Mouse (Mus musculus): Measurements from ENCODE around the gene Scin. TPM values are rescaled to one million over a fixed set of nuclear protein-coding genes. Genes with fewer than 3 reads are reported as not detected.

The Scin gene
- total and polyA plus RNA-seq, 3 experiments: 0.84 to 2.1 (median 1.1) TPM

DNA sequence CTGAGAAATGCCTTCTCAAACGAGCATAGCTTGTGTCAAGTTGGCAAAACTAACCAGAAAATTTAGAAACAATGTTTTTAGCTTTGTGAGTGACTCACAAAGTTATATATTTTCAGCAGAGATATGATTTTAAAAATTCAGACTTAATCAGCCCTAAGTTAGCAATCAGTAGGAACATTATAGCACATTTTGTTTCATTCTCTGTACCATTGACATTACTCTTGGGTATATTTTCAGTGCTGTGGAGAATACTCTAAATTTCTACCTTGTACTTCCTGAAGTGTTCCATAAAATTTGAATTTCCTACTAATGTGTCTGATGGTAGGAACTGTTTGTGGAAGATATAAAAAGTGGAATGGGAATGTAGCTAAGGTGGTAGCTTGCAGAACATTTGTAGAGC is 87.0 kb downstream of the Scin start:
- intact Hi-C loops (cut with DNase I): no loop called here
- Histone ChIP-seq H3K27ac (no peak overlapping the region), H3K9ac (ENCODE audit: low read depth, low read length) (no peak overlapping the region), H3K4me1 (ENCODE audit: control insufficient read depth, insufficient read depth, low read length) (no peaks in the 10 kb centered on the region), H3K79me2 (replicated peaks; ENCODE audit: control insufficient read depth, insufficient read depth, low read length) (no peaks in the 10 kb centered on the region), H3K27me3 (ENCODE audit: control insufficient read depth, insufficient read depth, low read length) (no peaks in the 10 kb centered on the region), H3K4me3 (no peak overlapping the region), H3K36me3 (ENCODE audit: control insufficient read depth, insufficient read depth, low read length) (no peaks in the 10 kb centered on the region)
- TF ChIP-seq EP300 (IDR thresholded peaks at IDR 0.05; ENCODE audit: insufficient read depth, low read depth, low read length) (no peak), CTCF (IDR thresholded peaks at IDR 0.05) (no peak), POLR2A (IDR thresholded peaks at IDR 0.05; ENCODE audit: insufficient read depth, low read depth, low read length) (no peak)
- no peak for DNase-seq
- WGBS: 69% methylated on average over 1 of the region's 1 CpGs

GRCm38 (mm10) chr12:40043816-40044585 is 90.0 kb downstream of the Scin start:
- Histone ChIP-seq H3K27me3 (ENCODE audit: control insufficient read depth, insufficient read depth, low read length) (no peaks in the 10 kb centered on the region), H3K9ac (ENCODE audit: low read depth, low read length) (no peak overlapping the region), H3K79me2 (replicated peaks; ENCODE audit: control insufficient read depth, insufficient read depth, low read length) (no peaks in the 10 kb centered on the region), H3K36me3 (ENCODE audit: control insufficient read depth, insufficient read depth, low read length) (no peaks in the 10 kb centered on the region), H3K4me1 (ENCODE audit: control insufficient read depth, insufficient read depth, low read length) (no peaks in the 10 kb centered on the region), H3K27ac (no peak overlapping the region), H3K4me3 (no peak overlapping the region)
- intact Hi-C loops (cut with DNase I): no loop called here
- WGBS: 83% methylated on average over 8 of the region's 8 CpGs
- no peak for DNase-seq
- TF ChIP-seq EP300 (IDR thresholded peaks at IDR 0.05; ENCODE audit: insufficient read depth, low read depth, low read length) (no peak), POLR2A (IDR thresholded peaks at IDR 0.05; ENCODE audit: insufficient read depth, low read depth, low read length) (no peak), CTCF (IDR thresholded peaks at IDR 0.05) (no peak)

- Histone ChIP-seq H3K79me2 (replicated peaks; ENCODE audit: control insufficient read depth, insufficient read depth, low read length) (0 out of 2 replicates have a peak, but pooled peaks cover 1% of the 10 kb centered on the region), H3K4me1 (ENCODE audit: control insufficient read depth, insufficient read depth, low read length) (peaks cover 2% of the 10 kb centered on the region; the same call in 1 of the 2 replicates), H3K4me3 (no peak overlapping the region), H3K27me3 (ENCODE audit: control insufficient read depth, insufficient read depth, low read length) (no peaks in the 10 kb centered on the region), H3K27ac (no peak overlapping the region), H3K36me3 (ENCODE audit: control insufficient read depth, insufficient read depth, low read length) (peaks cover 9% of the 10 kb centered on the region), H3K9ac (ENCODE audit: low read depth, low read length) (no peak overlapping the region)
- peak in 1 of 2 experiments; percentile 16 for DNase-seq
- TF ChIP-seq CTCF (IDR thresholded peaks at IDR 0.05) (peak; percentile 84), POLR2A (IDR thresholded peaks at IDR 0.05; ENCODE audit: insufficient read depth, low read depth, low read length) (no peak), EP300 (IDR thresholded peaks at IDR 0.05; ENCODE audit: insufficient read depth, low read depth, low read length) (no peak)
- intact Hi-C loops (cut with DNase I): loop anchor here (1.0 kb wide), 2 partner anchors 375 to 530 kb away; no protein-coding TSS in a partner anchor
Measured at GRCm38 (mm10) chr12:40040067-40040466, 94.0 kb downstream of the Scin start.

DNA sequence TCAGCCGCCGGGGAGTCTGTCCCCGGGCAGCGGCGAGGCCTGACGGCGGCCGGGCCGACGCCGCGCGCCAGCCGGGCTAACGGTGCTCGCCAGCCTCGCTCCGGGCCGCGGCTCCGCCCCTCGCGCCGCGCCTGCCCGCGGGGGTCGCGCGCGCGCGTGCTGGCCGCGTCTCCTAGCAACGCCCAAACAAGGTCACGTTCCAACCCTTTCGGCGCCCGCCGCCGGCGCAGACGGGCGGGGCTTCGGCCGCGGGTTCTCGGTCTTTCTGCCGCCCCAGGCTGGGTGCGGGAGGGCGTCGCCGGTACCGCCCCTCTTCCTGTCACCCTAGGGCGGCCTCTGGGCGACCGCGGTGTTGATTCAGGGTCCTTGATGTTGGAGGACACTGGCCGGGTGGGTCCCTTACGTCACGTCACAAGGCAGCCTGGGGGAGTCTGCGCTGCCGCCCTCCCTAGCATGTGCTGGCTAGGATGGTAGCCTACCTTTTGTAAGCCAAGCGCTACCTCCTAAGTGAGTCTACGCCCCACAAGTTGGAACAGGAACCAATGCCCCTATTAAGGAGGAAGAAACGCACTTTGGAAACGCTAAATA is 96.1 kb downstream of the Scin start, which contains the start of gene Arl4a:
TSS of gene Arl4a (minus strand) at position 150 of the 588 bp plus-strand sequence.
- intact Hi-C loops (cut with DNase I): loop anchor here (1.0 to 5.0 kb wide), 4 partner anchors 22 to 201 kb away; no protein-coding TSS in a partner anchor
- 0 out of 2 replicates have a peak, but pooled peaks cover 1% of the 10 kb centered on the region for H3K79me2 ChIP-seq (replicated peaks; ENCODE audit: control insufficient read depth, insufficient read depth, low read length)
- peak; percentile 95 for DNase-seq
- H3K27ac ChIP-seq: peak within 1 kb of the TSS; percentile 86
- H3K36me3 ChIP-seq (ENCODE audit: control insufficient read depth, insufficient read depth, low read length): peaks cover 19% of the 10 kb centered on the region
- no peaks in the 10 kb centered on the region for H3K27me3 ChIP-seq (ENCODE audit: control insufficient read depth, insufficient read depth, low read length)
- H3K4me3 ChIP-seq: peak within 1 kb of the TSS; percentile 84
- H3K4me1 ChIP-seq (ENCODE audit: control insufficient read depth, insufficient read depth, low read length): peaks cover 2% of the 10 kb centered on the region; the same call in 1 of the 2 replicates
- peak within 1 kb of the TSS; percentile 88 for H3K9ac ChIP-seq (ENCODE audit: low read depth, low read length)
- under 1% methylated on average over 62 of the region's 68 CpGs for WGBS
- TF ChIP-seq CTCF (IDR thresholded peaks at IDR 0.05) (no peak), POLR2A (IDR thresholded peaks at IDR 0.05; ENCODE audit: insufficient read depth, low read depth, low read length) (0 out of 2 replicates have a peak, but pooled peaks have one; percentile 17)

DNA sequence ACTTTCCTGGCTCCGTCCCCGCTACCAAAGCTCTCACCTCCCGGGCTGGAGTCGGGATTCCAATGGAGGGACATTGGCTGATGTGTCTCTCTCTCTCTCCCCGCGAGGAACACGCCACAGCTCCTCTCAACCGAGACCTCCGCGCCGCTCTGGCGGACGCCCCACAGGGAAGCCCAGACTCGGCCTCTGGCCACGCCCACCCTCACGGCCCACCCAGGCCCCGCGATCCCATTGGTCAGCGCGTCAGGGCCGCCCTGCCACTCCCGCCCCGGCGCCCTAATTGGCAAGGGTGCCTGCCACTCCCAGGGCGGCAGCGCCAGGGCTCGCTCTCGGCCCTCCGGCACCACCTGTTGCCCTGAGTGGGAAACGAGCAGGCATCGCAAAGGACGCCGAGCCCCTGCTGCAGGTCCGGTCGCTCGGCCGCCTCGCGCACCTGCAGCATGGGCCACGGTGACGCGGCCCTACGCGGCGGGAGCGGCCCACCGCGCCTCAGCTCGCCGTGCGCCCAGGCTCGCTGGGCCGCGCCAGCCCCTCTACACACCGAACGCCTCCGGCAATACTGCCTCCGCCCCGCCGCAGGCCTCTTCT is 96.7 kb downstream of the Scin start:
- 0 out of 2 replicates have a peak, but pooled peaks cover 1% of the 10 kb centered on the region for H3K79me2 ChIP-seq (replicated peaks; ENCODE audit: control insufficient read depth, insufficient read depth, low read length)
- TF ChIP-seq CTCF (IDR thresholded peaks at IDR 0.05) (peak; percentile 81), POLR2A (IDR thresholded peaks at IDR 0.05; ENCODE audit: insufficient read depth, low read depth, low read length) (peak; percentile 99), EP300 (IDR thresholded peaks at IDR 0.05; ENCODE audit: insufficient read depth, low read depth, low read length) (peak; percentile 62; the same call in 1 of the 2 replicates)
- peaks cover 2% of the 10 kb centered on the region; the same call in 1 of the 2 replicates for H3K4me1 ChIP-seq (ENCODE audit: control insufficient read depth, insufficient read depth, low read length)
- DNase-seq: peak; percentile 99
- peaks cover 19% of the 10 kb centered on the region for H3K36me3 ChIP-seq (ENCODE audit: control insufficient read depth, insufficient read depth, low read length)
- intact Hi-C loops (cut with DNase I): loop anchor here (1.0 to 5.0 kb wide), 4 partner anchors 21 to 200 kb away; no protein-coding TSS in a partner anchor
- H3K9ac ChIP-seq (ENCODE audit: low read depth, low read length): peak overlapping the region; percentile 88
- H3K4me3 ChIP-seq: peak overlapping the region; percentile 84
- under 1% methylated on average over 60 of the region's 60 CpGs for WGBS
- H3K27ac ChIP-seq: peak overlapping the region; percentile 86
- no peaks in the 10 kb centered on the region for H3K27me3 ChIP-seq (ENCODE audit: control insufficient read depth, insufficient read depth, low read length)

Data from heart, adult 2 months (tissue).